Mouse (Mus musculus) ES-E14 (cell line): ENCODE measurements around the gene Fam111a.

Experiments used
- CHD2 ChIP-seq: IDR thresholded peaks from 2 replicates; pipeline ENCODE4 v1.6.1; 2014; ENCODE audit warnings: mild to moderate bottlenecking, low read depth, low read length, inconsistent platforms
- HCFC1 ChIP-seq: IDR thresholded peaks from 2 replicates; pipeline ENCODE4 v1.6.1; 2012; ENCODE audit warnings: low read length, inconsistent platforms, borderline replicate concordance; ENCODE audit not compliant: insufficient read depth

DNA sequence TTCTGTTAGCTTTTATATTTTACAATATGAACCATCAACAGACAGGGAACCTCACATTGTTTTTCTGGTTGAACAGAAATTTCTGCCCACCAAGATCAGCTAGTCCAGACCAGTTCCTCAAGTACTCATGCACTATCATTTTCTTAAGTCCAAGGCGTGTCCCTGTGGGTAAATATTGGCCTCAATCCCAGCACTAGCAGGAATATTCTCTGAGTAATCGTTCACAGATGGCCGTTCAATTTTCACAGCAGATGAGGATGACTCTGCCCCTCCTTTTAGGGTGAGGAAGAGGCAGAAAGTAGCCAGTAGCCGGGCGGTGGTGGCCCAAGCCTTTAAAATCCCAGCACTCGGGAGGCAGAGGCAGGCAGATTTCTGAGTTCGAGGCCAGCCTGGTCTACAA, 29.6 kb downstream of the Fam111a start:
- no peak for TF ChIP-seq HCFC1
- no peak for TF ChIP-seq CHD2
